Mouse (Mus musculus) embryonic facial prominence, embryonic 13.5 days (tissue): ENCODE results near the gene Snrpd3. TPM values are rescaled to one million over a fixed set of nuclear protein-coding genes. Genes with fewer than 3 reads are reported as not detected.
"Not testable (repeated sequence)": the region's sequence is repeated elsewhere in the genome, so short reads cannot be mapped to it uniquely, and the experiment has no call there.

Experiments used
- ATAC-seq: fragments of 200-750 bp; cut with Nextera tagmentation; 2 replicates; pipeline ENCODE4 v1.8.0; 2017; ENCODE audit warnings: low read depth; ENCODE audit not compliant: insufficient number of reproducible peaks, insufficient read depth, low FRiP score, low TSS enrichment
- H3K27ac ChIP-seq: fragments of 300-500 bp; sonication (generic); 2 replicates; pipeline ENCODE4 v1.5.1; 2015; ENCODE audit warnings: moderate library complexity, mild to moderate bottlenecking, inconsistent platforms
- H3K27me3 ChIP-seq: fragments of 300-500 bp; sonication (generic); 2 replicates; pipeline ENCODE4 v1.6.1; 2015; ENCODE audit warnings: mild to moderate bottlenecking, inconsistent platforms
- H3K36me3 ChIP-seq: fragments of 300-500 bp; sonication (generic); 2 replicates; pipeline ENCODE4 v1.6.1; 2015; ENCODE audit warnings: mild to moderate bottlenecking, inconsistent platforms
- H3K4me1 ChIP-seq: fragments of 300-500 bp; sonication (generic); 2 replicates; pipeline ENCODE4 v1.6.1; 2015; ENCODE audit warnings: inconsistent platforms
- H3K4me2 ChIP-seq: fragments of 300-500 bp; sonication (generic); 2 replicates; pipeline ENCODE4 v1.6.1; 2015; ENCODE audit warnings: moderate library complexity, mild to moderate bottlenecking, inconsistent platforms
- H3K4me3 ChIP-seq: fragments of 300-500 bp; sonication (generic); 2 replicates; pipeline ENCODE4 v1.5.1; 2015; ENCODE audit warnings: mild to moderate bottlenecking, inconsistent platforms
- H3K9ac ChIP-seq: fragments of 300-500 bp; sonication (generic); 2 replicates; pipeline ENCODE4 v1.6.1; 2015; ENCODE audit warnings: mild to moderate bottlenecking, inconsistent platforms
- H3K9me3 ChIP-seq: fragments of 300-500 bp; sonication (generic); 2 replicates; pipeline ENCODE4 v1.6.1; 2016; ENCODE audit warnings: inconsistent platforms
- WGBS: fragments of 180-500 bp; shearing (Covaris S2); methylation state at CpG from one replicate; pipeline ENCODE4 v1.1.7; 2015; ENCODE audit warnings: mixed read lengths; 5-methylcytosine and 5-hydroxymethylcytosine counted together
- polyA plus RNA-seq: library from polyadenylated mRNA; unstranded; fragments of >200 nt; fragmentation: Nextera tagmentation; extraction: Ambion mirVana; gene quantifications from 2 replicates; pipeline ENCODE4 v1.2.1, GENCODE M21; 2015

Gene Snrpd3
- polyA plus RNA-seq, 1 experiment from 2014 or later: 214 TPM

DNA sequence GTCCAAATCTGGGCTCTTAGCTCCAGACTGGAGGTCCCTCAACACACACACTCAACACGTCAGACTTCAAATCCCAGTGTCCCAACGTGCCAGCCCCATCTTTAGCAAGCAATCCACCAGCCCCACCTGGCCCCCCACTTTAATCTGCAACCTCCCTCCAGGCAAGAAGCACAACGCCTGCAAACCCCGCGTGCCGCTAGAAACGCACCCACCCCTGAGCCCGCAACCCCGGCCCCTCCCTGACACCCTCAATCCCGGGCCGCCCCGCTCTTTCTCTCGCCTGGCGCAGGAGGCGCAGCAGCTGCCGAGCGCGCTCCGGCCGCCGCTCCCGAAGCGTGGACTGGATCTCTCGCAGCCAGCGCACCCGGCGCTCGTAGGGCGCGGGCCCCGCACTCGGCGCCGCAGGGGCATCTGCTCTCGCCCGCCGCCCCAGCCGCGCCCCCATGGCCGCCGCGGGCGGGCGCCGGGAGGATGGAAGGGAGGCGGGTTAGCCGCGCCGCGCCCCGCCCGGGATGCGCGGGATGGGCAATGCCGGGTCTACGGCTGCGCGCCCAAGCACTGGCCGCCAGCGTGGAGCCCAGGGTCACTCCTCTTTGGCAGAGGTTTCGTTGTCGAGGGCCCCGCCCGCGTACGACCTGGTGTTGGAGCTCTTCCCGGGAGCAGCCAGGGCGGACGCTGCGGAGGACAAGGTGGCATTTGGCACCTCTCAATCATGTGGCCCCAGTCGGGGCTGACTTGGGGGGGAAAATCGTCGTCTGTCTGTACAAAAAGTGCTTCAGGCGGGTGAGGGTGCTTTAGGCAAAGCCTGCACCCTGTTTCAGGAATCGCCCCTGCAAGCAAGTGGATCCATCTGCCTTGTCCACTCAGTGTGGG lies 42.6 kb downstream of the Snrpd3 start, which contains the start of gene Lrrc75b:
Gene Lrrc75b (minus strand): TSS at position 655 of the 873 bp plus-strand sequence.
- Histone ChIP-seq H3K4me2 (peak within 1 kb of the TSS; percentile 98), H3K4me1 (peaks cover 57% of the 10 kb centered on the region), H3K27me3 (peaks cover 37% of the 10 kb centered on the region), H3K9me3 (no peaks in the 10 kb centered on the region), H3K4me3 (peak within 1 kb of the TSS; percentile 69), H3K27ac (peak within 1 kb of the TSS; percentile 62), H3K9ac (peak within 1 kb of the TSS; percentile 84), H3K36me3 (no peaks in the 10 kb centered on the region)
- under 1% methylated on average over 73 of the region's 75 CpGs for WGBS
- no peak for ATAC-seq

DNA sequence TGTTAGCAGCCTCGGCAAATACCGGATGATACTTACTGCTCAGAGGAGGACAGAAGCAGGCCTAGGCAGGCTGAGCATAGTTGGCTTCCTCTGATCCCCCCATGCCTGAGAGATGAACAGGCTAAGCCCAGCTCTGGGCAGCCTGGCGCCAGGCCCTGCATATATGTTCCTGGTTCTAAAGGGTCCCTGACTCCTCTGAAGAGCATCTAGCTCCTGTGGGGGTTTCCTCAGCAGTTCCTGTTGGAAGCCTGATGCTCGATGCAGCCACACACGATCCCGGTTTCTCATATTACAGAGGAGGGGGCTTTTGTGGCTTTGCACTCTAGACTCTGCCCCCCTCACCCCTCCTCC lies 43.2 kb downstream of the Snrpd3 start:
- 4% methylated on average over 6 of the region's 6 CpGs for WGBS
- peaks cover 37% of the 10 kb centered on the region for H3K27me3 ChIP-seq
- peak overlapping the region; percentile 98 for H3K4me2 ChIP-seq
- peak overlapping the region; percentile 84 for H3K9ac ChIP-seq
- H3K4me3 ChIP-seq: peak overlapping the region; percentile 69
- ATAC-seq: no peak
- H3K27ac ChIP-seq: no peak overlapping the region
- peaks cover 53% of the 10 kb centered on the region for H3K4me1 ChIP-seq
- no peaks in the 10 kb centered on the region for H3K36me3 ChIP-seq
- H3K9me3 ChIP-seq: no peaks in the 10 kb centered on the region

DNA sequence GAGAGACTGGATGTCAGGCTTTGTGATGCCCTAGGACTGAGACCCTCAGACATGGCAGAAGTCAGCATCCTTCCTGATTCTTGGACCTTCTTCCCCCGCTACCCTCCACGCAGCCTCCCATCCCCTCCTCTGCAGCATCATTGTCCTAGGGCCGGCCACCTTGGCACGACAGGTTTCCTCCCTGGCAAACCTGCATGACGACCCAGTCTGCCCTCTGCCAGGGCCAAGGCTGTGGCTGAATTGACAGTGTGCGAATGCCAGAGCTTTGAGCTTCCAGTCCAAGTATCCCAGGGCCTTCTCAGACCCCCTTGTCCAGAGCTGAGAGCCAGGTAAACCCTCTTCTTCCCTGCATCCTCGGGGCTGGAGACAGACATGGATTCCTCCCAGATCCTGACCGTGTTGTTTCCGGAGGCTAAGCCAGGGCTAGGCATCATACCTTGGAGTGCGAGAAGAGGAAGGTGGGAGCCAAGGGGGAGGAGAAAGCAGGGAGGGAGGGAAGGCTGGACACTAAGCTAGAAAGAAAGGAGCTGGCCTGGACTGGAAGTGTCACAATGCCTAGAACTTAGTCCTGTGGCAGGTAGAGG lies 43.8 kb downstream of the Snrpd3 start, which contains the start of gene Ggt1:
Gene Ggt1 (plus strand): TSS at position 534 of the 584 bp plus-strand sequence.
- Histone ChIP-seq H3K27ac (no peak within 1 kb of the TSS), H3K36me3 (no peaks in the 10 kb centered on the region), H3K9me3 (no peaks in the 10 kb centered on the region), H3K9ac (peak within 1 kb of the TSS; percentile 84), H3K4me1 (peaks cover 47% of the 10 kb centered on the region), H3K4me2 (peak within 1 kb of the TSS; percentile 98), H3K27me3 (peaks cover 37% of the 10 kb centered on the region), H3K4me3 (peak within 1 kb of the TSS; percentile 69)
- no peak for ATAC-seq
- WGBS: 46% methylated on average over 10 of the region's 10 CpGs

DNA sequence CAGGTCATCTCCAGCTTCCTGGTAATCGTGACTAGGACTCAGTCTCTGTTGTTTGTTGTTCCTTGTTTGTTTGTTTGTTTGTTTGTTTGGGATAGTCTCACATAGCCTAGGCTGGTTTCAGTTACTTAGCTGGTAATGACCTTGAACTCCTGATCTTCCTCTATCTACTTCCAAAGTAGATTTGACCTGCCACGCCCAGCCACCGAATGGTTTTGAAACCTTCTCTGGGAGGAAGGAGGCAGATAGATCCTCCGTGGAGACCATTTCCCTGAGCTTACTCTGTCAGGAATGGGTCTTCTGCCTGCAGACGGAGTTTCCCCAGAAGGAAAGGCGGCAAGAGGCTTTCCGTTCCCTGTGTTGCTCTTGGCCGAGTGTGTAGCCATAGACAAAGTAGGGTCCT lies 45.2 kb downstream of the Snrpd3 start:
- peaks cover 37% of the 10 kb centered on the region for H3K27me3 ChIP-seq
- H3K9me3 ChIP-seq: 0 out of 2 replicates have a peak, but pooled peaks cover 3% of the 10 kb centered on the region
- no peak overlapping the region for H3K4me2 ChIP-seq
- no peaks in the 10 kb centered on the region for H3K36me3 ChIP-seq
- ATAC-seq: no peak
- H3K9ac ChIP-seq: no peak overlapping the region
- no peak overlapping the region for H3K4me3 ChIP-seq
- peaks cover 33% of the 10 kb centered on the region for H3K4me1 ChIP-seq
- H3K27ac ChIP-seq: no peak overlapping the region
- 88% methylated on average over 8 of the region's 8 CpGs for WGBS

DNA sequence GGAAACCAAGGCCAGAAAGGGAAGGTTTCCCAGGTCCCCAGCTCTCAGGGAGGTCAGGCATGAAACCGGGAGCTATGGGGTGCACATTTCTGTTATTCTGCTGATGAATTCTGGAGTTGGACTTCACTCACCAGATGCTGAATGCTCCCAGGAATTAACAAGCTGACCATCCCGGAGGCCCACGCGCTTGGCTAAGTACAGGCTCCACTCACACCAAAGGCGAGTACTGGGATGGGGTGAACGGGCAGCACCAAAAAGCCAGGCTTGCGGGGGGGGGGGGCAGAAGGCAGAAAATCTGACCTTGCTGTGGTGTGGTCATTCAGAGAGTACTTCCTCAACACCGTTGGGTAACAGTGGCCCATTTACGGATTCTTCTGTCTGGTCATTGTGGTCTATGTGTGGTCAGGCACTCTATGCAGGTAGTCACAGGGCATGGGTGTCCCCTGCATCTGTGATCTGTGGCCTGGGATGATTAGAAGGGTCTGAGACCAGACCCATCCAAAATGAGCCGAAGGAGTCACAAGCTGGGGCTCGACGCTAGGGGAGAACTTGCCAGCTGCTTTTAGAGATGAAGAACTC lies 47.4 kb downstream of the Snrpd3 start:
- H3K4me3 ChIP-seq: no peak overlapping the region
- no peak overlapping the region for H3K4me2 ChIP-seq
- H3K27me3 ChIP-seq: peaks cover 33% of the 10 kb centered on the region
- H3K9ac ChIP-seq: no peak overlapping the region
- no peak overlapping the region for H3K27ac ChIP-seq
- peaks cover 19% of the 10 kb centered on the region for H3K4me1 ChIP-seq
- H3K36me3 ChIP-seq: no peaks in the 10 kb centered on the region
- 0 out of 2 replicates have a peak, but pooled peaks cover 3% of the 10 kb centered on the region for H3K9me3 ChIP-seq
- 82% methylated on average over 12 of the region's 12 CpGs for WGBS
- no peak for ATAC-seq

DNA sequence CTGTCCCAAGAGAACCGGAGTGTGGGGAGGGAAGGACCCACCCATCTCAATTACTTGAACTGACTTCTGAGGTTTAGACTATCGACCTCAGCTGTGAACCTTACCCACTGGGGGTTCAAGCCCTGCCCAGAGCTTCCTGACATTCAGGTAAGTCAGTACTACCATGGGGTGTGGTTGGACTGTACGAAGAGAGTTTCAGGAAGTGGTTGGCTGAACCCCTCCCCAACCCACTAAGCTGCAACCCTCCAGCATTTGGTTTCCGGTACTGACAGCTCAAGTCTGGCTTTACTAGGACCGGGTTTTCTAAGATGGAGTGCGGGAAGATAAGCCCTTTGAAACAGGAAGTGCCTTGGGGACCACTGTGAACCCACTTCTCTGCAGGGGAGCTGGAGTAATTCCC lies 48.1 kb downstream of the Snrpd3 start:
- WGBS: 57% methylated on average over 6 of the region's 6 CpGs
- Histone ChIP-seq H3K27me3 (peaks cover 26% of the 10 kb centered on the region), H3K4me1 (peaks cover 14% of the 10 kb centered on the region), H3K9ac (no peak overlapping the region), H3K4me2 (no peak overlapping the region), H3K9me3 (0 out of 2 replicates have a peak, but pooled peaks cover 3% of the 10 kb centered on the region), H3K4me3 (no peak overlapping the region), H3K36me3 (no peaks in the 10 kb centered on the region), H3K27ac (no peak overlapping the region)
- no peak for ATAC-seq

DNA sequence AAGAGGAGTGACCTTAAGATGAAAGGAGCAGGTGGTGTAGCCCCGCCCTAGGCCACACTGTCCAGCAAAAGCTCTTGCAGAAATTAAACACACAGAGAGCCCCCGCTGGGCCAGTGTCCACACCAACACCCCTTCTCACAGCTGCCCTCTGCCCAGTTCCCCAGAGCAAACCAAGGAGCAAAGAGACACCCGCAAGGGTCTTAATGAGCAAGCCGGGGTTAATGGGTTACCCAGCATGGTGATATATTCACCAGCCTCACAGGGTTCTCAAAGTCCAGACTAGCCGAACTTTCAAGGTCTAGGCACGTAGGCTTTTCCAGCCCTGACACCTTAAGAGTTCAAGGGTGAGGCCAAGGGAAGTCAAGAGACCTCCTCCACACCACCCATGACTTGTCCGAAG lies 48.6 kb downstream of the Snrpd3 start:
- 78% methylated on average over 7 of the region's 7 CpGs for WGBS
- Histone ChIP-seq H3K27me3 (peaks cover 21% of the 10 kb centered on the region), H3K9me3 (0 out of 2 replicates have a peak, but pooled peaks cover 3% of the 10 kb centered on the region), H3K4me3 (no peak overlapping the region), H3K4me2 (no peak overlapping the region), H3K36me3 (no peaks in the 10 kb centered on the region), H3K4me1 (peaks cover 9% of the 10 kb centered on the region; the same call in 1 of the 2 replicates), H3K9ac (no peak overlapping the region), H3K27ac (no peak overlapping the region)
- no peak for ATAC-seq

DNA sequence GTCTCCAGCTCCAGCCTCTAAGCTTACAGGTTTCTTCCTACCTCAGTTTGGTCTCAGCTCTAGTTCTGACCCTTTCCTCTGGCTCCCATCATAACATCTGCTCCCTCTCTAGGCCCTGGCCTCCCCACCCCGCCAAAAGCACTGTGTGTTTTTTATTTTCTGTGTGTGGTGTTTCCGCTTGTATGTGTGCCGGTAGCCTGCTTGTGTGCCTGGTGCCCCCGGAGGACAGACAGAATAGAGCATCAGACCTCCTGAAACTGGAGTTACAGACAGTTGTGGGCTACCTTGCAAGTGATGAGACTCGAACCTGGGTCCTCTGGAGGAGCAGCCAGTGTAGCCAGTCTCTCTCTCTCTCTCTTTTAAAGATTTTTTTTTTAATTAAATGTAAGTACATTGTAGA lies 49.0 kb downstream of the Snrpd3 start:
- 0 out of 2 replicates have a peak, but pooled peaks cover 3% of the 10 kb centered on the region for H3K9me3 ChIP-seq
- H3K36me3 ChIP-seq: no peaks in the 10 kb centered on the region
- H3K4me3 ChIP-seq: no peak overlapping the region
- H3K9ac ChIP-seq: no peak overlapping the region
- no peak overlapping the region for H3K27ac ChIP-seq
- no peak overlapping the region for H3K4me2 ChIP-seq
- 83% methylated on average over 5 of the region's 5 CpGs for WGBS
- ATAC-seq: no peak
- peaks cover 17% of the 10 kb centered on the region; the same call in 1 of the 2 replicates for H3K27me3 ChIP-seq
- H3K4me1 ChIP-seq: 0 out of 2 replicates have a peak, but pooled peaks cover 7% of the 10 kb centered on the region

DNA sequence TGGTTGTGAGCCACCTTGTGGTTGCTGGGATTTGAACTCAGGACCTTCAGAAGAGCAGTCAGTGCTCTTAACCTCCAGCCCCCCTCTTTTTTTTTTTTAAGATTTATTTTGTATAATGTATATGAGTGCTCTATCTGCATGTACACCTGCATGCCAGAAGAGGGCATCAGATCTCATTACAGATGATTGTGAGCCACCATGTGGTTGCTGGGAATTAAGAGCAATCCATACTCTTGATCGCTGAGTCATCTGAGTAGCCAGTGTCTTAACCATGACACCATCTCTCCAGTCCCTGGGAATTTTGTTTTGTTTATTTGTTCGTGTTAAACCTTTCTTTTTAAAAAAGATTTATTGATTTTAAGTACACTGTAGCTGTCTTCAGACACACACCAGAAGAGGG lies 49.4 kb downstream of the Snrpd3 start:
- H3K27me3 ChIP-seq: peaks cover 13% of the 10 kb centered on the region; the same call in 1 of the 2 replicates
- not testable (repeated sequence) for H3K36me3 ChIP-seq, H3K4me3 ChIP-seq, H3K9me3 ChIP-seq, H3K9ac ChIP-seq, H3K4me1 ChIP-seq, H3K4me2 ChIP-seq, ATAC-seq, H3K27ac ChIP-seq
- WGBS: 83% methylated on average over 2 of the region's 2 CpGs

DNA sequence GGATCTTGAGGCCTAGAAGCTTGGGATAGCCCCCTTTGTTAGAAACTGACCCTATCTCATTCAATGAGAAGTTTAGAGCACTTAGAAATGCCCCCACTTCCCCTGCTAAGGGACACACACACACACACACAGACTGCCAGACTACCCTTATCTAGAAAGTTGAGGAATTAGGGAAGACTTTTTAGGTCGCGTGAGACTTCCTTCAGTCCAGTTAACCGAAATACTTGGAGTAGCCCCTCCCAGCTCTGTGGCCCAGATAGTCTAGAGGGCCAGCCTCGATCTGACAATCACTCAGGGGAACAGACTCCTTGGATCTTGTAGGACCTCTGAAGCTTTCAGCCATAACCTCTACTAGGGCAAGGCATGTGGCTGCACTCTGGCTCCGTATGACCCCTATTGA lies 50.7 kb downstream of the Snrpd3 start:
- WGBS: 29% methylated on average over 5 of the region's 5 CpGs
- no peak for ATAC-seq

DNA sequence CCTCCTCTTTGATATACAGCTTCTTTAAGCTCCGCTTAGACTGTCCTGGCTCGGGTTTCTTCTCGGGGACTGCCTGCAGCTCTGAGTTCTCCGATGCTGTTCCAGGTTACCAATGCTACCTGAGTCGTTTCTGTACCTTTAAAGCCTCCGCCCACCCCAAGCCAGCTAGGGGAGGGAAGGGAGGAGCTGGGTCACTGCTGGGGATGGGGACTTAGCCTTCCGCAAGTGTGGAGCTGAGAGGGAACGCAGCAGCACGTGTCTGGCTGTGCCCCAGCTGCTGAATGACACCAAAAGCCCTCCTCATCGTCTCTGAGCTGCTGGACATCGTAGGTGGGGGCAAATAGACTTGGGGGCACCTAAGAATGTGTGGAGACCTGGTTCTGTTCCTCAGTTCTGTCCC lies 51.1 kb downstream of the Snrpd3 start:
- Histone ChIP-seq H3K4me1 (0 out of 2 replicates have a peak, but pooled peaks cover 7% of the 10 kb centered on the region), H3K4me3 (no peak overlapping the region), H3K4me2 (no peak overlapping the region; the same call in 1 of the 2 replicates), H3K36me3 (no peaks in the 10 kb centered on the region), H3K27ac (no peak overlapping the region), H3K9me3 (0 out of 2 replicates have a peak, but pooled peaks cover 3% of the 10 kb centered on the region), H3K27me3 (peaks cover 7% of the 10 kb centered on the region; the same call in 1 of the 2 replicates), H3K9ac (no peak overlapping the region)
- WGBS: 5% methylated on average over 11 of the region's 11 CpGs
- ATAC-seq: no peak

More for the DNA sequence above, 50.7 kb downstream of the Snrpd3 start:
- H3K4me1 ChIP-seq: 0 out of 2 replicates have a peak, but pooled peaks cover 7% of the 10 kb centered on the region
- no peak overlapping the region for H3K4me2 ChIP-seq
- H3K9ac ChIP-seq: no peak overlapping the region
- no peak overlapping the region for H3K4me3 ChIP-seq
- no peaks in the 10 kb centered on the region for H3K36me3 ChIP-seq
- 0 out of 2 replicates have a peak, but pooled peaks cover 3% of the 10 kb centered on the region for H3K9me3 ChIP-seq
- H3K27ac ChIP-seq: no peak overlapping the region
- peaks cover 7% of the 10 kb centered on the region; the same call in 1 of the 2 replicates for H3K27me3 ChIP-seq
